Mouse (Mus musculus) thymus, adult 2 months (tissue): ENCODE results near the gene Zfp3. TPM values are rescaled to one million over a fixed set of nuclear protein-coding genes. Genes with fewer than 3 reads are reported as not detected.

Source experiments
- DNase-seq: peaks from one replicate; pipeline ENCODE4 v3.0.0; 2021
- H3K27ac ChIP-seq: fragments of 200-500 bp; 2 replicates; pipeline ENCODE4 v1.5.1; 2012; ENCODE audit warnings: low read length, control low read depth; ENCODE audit not compliant: control insufficient read depth, insufficient read depth
- H3K27me3 ChIP-seq: fragments of 200-500 bp; 2 replicates; pipeline ENCODE4 v1.6.1; 2012; ENCODE audit warnings: mild to moderate bottlenecking, low read length, moderate library complexity, mixed read lengths; ENCODE audit not compliant: control insufficient read depth, insufficient read depth
- H3K36me3 ChIP-seq: fragments of 200-500 bp; 2 replicates; pipeline ENCODE4 v1.6.1; 2012; ENCODE audit warnings: mild to moderate bottlenecking, low read length, moderate library complexity; ENCODE audit not compliant: control insufficient read depth, insufficient read depth
- H3K4me1 ChIP-seq: fragments of 200-500 bp; replicated peaks from 2 replicates; pipeline ENCODE4 v1.6.1; 2012; ENCODE audit warnings: low read length; ENCODE audit not compliant: control insufficient read depth, insufficient read depth
- H3K4me3 ChIP-seq: fragments of 200-500 bp; 2 replicates; pipeline ENCODE4 v1.5.1; 2012; ENCODE audit warnings: mild to moderate bottlenecking, low read length, control low read depth, moderate library complexity; ENCODE audit not compliant: control insufficient read depth, insufficient read depth
- CTCF ChIP-seq: fragments of 200-500 bp; IDR thresholded peaks from 2 replicates; pipeline ENCODE4 v1.5.1; 2012; ENCODE audit warnings: mild to moderate bottlenecking, control low read depth, low read length, moderate library complexity, borderline replicate concordance; ENCODE audit not compliant: control insufficient read depth, poor library complexity, insufficient read depth; ENCODE audit errors: extremely low read depth
- POLR2A ChIP-seq: fragments of 200-500 bp; IDR thresholded peaks from 2 replicates; pipeline ENCODE4 v1.6.1; 2012; ENCODE audit warnings: mild to moderate bottlenecking, low read length, control low read depth, moderate library complexity; ENCODE audit not compliant: control insufficient read depth, poor library complexity, insufficient read depth; ENCODE audit errors: extremely low read depth
- WGBS: fragments of 180-500 bp; shearing (Covaris S2); methylation state at CpG from one replicate; pipeline ENCODE4 v1.1.7; 2018; 5-methylcytosine and 5-hydroxymethylcytosine counted together
- polyA plus RNA-seq: library from polyadenylated mRNA; depleted of rRNA; stranded (reverse); fragments of >200 nt; gene quantifications from 2 replicates; pipeline ENCODE4 v1.2.3, GENCODE M21; 2012

Zfp3 gene
- polyA plus RNA-seq, 1 experiment: 3.9 TPM

DNA sequence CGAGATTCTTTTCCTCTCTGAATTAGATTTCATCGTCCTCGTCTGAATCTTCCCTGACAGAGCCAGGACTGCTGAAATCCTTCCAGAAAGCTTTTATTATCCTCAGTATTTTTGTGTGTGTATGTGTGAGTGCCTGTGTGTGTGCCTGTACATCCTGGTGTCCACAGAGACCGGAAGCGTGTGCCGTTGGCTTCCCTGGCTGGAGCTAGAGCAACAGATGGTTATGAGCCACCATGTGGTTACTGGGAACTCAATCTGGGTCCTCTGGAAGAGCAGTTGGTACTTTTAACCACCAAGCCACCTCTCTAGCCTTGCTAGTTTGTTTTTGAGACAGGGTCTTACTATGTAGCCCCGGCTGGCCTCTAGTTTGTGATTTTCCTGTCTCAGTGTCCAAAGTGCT lies 21.9 kb upstream of the Zfp3 start:
- Histone ChIP-seq H3K4me3 (no peak overlapping the region), H3K4me1 (no peaks in the 10 kb centered on the region), H3K27me3 (no peaks in the 10 kb centered on the region), H3K36me3 (no peaks in the 10 kb centered on the region), H3K27ac (no peak overlapping the region)
- DNase-seq: no peak
- WGBS: 94% methylated on average over 7 of the region's 7 CpGs
- no peak for TF ChIP-seq POLR2A

DNA sequence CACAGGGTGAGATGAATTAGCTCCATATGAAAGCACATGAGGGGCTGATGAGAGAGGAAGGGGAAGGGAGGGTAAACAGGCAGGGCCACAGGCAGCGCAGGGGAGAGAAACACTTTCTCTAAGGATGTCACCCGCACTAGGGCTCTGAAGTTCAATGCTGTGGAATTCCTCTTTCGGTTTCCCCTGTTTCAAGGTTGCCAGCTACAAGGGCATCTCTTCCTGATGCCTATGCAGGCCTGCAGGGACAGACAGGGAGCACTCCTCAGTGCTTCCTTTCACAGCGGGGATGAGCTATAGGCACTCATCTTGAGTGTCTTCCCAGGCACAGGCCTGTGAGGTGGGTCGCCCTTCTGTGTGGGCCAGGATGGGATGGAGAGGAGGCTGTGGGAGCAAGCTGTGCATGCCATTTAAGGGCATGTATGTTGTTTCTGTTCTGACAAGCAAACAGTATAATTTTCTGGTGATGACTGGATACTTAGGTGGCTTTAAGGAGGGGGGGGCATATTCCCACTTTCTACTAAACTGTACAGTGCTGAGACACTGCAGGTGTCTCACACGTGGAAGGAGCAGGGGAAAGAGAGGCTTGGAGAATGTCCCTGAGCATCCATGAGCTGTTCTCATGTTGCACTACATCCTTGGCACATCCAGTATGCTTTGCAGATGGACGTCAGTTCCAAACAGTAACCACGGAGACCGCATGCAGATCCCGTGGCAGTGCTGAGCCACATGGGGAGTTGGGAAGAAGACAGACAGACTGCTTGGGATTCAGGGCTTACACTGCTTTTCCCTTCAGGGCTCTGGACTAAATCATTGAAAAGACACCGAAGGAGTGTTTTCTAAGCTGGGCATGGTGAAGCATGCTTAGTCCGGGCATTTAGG lies 21.2 kb upstream of the Zfp3 start:
- H3K4me3 ChIP-seq: no peak overlapping the region
- H3K27ac ChIP-seq: no peak overlapping the region
- no peak for DNase-seq
- WGBS: 92% methylated on average over 12 of the region's 12 CpGs
- H3K36me3 ChIP-seq: no peaks in the 10 kb centered on the region
- TF ChIP-seq CTCF (no peak), POLR2A (no peak)
- no peaks in the 10 kb centered on the region for H3K4me1 ChIP-seq
- H3K27me3 ChIP-seq: no peaks in the 10 kb centered on the region

DNA sequence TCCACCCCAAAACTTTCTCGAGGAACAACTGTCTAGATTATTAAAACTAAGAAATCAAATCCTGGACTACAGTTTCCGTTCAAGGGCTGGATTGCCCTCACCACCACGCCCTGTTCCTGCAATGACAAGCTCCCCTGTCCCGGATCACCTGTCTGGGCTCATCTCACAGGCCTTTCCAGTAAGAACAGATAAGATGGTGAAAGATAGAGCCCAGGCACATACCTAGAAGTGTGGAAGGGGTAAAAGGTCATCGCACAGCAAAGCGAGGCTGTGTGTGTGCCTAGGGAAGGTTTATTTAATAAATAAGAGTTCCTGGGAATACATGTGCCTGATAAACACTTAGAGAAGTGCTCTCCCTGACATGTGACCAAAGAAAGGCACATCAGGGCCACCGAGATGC lies 18.4 kb upstream of the Zfp3 start:
- Histone ChIP-seq H3K27ac (no peak overlapping the region), H3K36me3 (no peaks in the 10 kb centered on the region), H3K27me3 (no peaks in the 10 kb centered on the region), H3K4me3 (no peak overlapping the region), H3K4me1 (no peaks in the 10 kb centered on the region)
- 93% methylated on average over 7 of the region's 7 CpGs for WGBS
- no peak for TF ChIP-seq CTCF
- TF ChIP-seq POLR2A: no peak
- DNase-seq: no peak

DNA sequence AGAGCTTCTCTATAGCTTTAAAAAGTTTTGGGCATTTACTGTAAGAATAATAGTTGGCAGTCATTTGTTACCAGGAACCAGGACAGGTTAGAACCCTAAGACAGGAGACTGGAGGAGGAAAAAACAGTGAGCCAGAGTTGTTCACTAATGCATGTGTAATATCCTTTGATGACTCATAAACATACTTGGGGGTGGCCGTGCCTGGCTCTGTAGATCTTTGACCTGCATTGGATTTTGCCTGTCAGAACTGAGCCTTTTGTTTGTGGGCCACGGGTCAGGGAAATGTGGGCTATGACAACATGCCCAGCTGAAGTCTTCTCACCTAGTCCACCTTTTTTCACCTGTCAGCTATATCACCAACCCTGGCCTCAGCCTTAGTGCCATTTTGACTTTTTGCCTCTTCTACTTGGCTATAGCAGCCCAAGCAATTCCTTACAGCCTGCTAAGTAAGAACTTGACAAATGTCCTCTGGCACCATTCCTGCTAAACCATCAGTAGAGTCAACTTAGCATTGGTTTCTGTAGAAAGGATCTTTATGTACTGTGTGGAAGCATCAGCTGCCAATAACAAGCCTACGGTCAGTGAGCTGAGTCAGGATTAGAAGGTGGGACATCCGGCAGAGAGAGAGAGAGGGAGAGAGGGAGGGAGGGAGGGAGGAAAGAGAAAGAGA lies 16.0 kb upstream of the Zfp3 start:
- no peak overlapping the region for H3K27ac ChIP-seq
- 86% methylated on average over 4 of the region's 4 CpGs for WGBS
- H3K27me3 ChIP-seq: no peaks in the 10 kb centered on the region

DNA sequence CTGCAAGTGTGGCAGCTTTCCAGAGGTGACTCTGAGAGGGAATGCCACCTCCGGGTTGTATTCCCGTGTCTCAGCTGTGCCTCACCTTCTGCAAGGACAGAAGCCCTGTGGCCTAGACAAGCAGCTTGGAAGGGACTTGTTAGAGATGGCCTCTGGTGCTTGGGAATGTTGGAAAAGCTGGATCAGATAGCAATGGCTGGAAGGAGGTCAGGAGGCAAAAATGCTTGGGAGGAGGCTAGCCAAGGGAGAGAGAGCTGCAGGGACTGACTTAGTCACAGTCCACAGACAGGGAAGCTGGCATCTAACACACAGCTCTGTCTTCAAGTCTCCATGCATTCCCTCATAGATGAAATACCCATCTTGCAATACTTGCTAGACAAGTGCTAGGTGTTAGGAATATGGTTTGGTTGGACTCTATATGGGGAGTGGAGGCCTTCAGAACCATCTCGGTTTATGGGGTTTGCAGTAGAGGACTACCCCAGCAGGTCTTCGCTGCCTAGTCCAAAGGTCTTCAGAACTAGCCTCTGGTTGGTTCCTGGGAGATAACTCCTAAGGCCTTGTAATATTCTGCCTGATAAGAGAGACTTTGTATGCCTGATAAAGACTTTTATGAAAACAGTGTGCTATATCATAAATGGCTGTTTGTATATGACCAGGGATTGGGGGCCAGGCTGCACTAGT lies 11.5 kb upstream of the Zfp3 start:
- H3K27ac ChIP-seq: no peak overlapping the region
- no peaks in the 10 kb centered on the region for H3K36me3 ChIP-seq
- TF ChIP-seq CTCF (no peak), POLR2A (no peak)
- DNase-seq: no peak
- no peak overlapping the region for H3K4me3 ChIP-seq
- no peaks in the 10 kb centered on the region for H3K4me1 ChIP-seq
- no peaks in the 10 kb centered on the region for H3K27me3 ChIP-seq
- WGBS: 90% methylated on average over 4 of the region's 4 CpGs

More for the DNA sequence above, 16.0 kb upstream of the Zfp3 start:
- H3K4me1 ChIP-seq: no peaks in the 10 kb centered on the region
- DNase-seq: no peak
- no peak for TF ChIP-seq CTCF
- no peak for TF ChIP-seq POLR2A
- no peak overlapping the region for H3K4me3 ChIP-seq
- H3K36me3 ChIP-seq: no peaks in the 10 kb centered on the region

DNA sequence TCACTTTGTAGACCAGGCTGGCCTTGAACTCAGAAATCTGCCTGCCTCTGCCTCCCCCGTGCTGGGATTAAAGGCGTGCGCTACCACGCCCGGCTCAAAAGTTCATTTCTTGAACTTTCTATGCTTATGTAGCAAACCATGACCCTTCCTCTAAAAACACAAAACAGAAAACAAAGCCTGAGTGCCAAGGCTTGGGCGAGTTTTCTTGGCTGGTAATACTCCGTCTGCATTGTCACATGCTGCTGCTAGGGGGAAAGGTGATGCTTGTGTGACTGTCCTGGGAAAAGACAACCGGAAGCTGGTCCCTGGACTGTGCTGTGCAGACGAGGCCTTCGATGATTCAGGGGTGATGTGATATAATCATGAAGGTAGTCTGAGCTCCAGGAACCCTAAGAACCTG lies 10.9 kb upstream of the Zfp3 start:
- no peaks in the 10 kb centered on the region for H3K4me1 ChIP-seq
- no peaks in the 10 kb centered on the region for H3K27me3 ChIP-seq
- TF ChIP-seq CTCF (no peak), POLR2A (no peak)
- no peak overlapping the region for H3K27ac ChIP-seq
- no peak overlapping the region for H3K4me3 ChIP-seq
- no peak for DNase-seq
- no peaks in the 10 kb centered on the region for H3K36me3 ChIP-seq
- 98% methylated on average over 10 of the region's 10 CpGs for WGBS
